Mouse (Mus musculus) adipocyte (in vitro differentiated cells): ENCODE data around the gene Gabpb2.

Experiments used
- DNase-seq: peaks from one replicate; pipeline ENCODE4 v3.0.0-alpha.2; 2016; ENCODE audit warnings: low spot score

The Gabpb2 gene

DNA sequence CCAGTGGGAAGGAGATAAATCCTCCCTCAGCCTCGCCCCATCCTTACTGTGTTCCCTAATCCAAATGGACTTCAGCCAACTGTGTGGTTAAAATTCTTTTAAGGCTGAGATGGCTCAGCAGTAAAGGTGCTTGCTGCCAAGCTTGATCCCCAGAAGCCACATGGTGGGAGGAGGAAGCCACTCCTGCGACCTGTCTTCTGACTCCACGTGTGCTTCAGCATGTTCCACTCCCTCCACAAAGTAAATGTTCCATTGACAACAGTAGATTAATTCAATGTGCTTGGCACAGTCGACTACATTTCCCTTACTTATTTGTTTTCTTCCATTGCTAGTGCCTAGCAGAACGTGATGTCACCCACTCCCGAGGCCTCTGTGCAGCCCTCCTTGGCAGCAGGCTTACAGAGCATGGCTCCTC is 23.0 kb downstream of the Gabpb2 start:
- peak; percentile 22 for DNase-seq

DNA sequence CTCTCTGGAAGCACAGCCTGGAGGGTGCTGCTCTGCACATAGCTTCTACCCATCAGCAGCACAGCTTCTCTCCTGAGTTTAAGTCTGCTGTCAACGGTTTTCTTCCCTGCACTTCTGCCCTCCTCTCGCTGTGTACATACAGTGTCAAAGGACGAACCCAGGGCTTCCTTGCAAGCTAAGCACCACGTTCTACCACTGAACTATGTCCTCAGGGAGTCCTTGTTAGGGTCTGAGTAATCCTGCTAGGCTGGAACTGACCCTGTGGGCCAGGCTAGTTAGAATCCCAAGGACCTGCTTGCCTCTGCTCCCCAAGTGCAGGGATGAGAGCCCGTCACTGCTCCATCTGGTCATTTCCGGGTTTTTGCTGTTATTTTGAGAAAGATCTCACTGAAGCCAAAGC is 30.8 kb downstream of the Gabpb2 start:
- no peak for DNase-seq

DNA sequence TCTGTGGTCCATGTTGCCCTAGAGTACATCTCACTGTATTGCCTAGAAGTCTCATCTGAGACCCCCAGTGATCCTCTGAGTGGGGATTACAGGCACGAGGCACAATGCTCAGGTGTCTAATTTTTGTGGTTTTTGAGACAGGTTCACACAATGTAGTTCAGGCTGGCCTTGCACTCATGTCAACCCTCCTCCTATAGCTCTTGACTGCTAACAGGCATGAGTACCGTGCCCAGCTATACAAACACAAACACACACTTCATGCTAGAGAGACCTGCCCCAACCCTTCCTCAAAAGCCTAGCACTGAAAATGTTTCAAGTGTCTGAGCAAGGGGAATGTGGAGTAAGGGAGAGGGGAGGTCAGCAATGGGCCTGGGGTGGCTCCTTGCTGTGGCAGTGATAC is 31.6 kb downstream of the Gabpb2 start:
- DNase-seq = no peak

DNA sequence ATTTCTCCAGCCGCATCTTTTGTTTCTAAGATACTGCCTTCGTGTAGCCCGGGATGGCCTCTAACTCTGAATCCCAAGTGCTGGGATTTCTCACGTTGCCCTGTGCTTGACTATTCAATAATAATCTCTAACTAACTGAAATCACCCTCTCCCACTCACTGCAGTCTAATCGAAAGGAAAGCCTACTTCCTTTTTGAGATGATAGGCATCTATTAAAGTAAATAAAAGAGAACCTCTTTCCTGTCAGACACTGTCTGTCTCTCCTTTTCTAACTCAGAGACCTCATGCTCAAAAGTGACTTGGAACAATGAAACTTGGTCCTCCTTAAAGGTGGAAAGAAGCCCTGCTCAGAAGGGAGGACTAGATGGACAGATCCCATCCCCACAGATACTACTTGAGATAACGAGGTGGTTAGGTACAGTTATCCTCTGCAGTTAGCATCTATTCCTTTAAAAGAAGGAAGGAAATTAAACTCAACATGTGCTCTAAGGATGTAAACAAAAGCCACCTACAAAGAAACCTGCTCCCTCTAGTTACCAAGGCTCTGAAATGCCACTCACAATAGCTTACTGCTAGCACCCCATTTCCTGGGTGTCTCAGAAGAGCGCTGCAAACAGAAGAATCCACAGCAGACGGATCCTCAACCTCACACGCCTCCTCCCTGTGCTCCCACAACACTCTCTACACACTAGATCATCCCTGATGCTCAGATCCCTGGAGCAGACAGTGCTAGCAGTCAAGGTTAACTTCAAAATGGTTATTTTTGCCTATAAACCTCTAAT is 32.7 kb downstream of the Gabpb2 start:
- DNase-seq = no peak

DNA sequence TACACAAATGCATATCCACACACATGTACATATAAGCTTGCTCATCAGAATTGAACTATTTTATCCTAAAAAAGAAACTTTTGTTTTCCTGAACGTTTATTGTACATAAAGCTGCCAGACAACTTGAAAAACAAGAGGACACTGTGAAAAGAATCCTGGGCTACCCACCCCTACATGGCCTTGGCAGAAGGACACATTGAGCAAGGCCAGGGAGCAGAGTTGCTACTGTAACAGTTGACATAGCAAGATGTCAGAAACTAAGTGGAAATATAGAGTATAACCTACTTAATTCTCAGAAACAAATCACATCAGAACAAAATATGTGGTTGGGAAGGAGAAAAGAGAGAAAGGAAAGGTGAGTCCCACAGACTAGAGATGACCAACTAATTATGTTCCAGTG is 35.9 kb downstream of the Gabpb2 start:
- no peak for DNase-seq

DNA sequence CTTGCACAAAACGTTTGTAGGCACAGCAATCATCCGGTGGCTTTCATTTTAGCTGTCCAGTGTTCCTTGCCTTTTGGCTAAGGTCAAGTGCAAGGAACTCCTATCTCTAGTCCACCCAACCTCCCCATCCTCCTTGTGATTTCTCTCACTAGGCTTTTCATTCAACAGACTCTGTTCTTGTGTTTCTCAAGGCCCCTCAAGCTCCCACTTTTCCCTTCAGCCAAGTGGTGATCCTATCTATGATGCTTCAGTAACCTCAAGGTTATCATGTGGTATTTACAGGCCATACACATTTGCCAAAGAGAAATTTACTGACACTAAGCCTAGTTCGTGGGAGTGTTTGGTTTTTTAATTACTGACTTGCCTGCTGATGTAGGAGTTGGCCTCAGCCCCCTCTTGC is 37.8 kb downstream of the Gabpb2 start:
- no peak for DNase-seq

DNA sequence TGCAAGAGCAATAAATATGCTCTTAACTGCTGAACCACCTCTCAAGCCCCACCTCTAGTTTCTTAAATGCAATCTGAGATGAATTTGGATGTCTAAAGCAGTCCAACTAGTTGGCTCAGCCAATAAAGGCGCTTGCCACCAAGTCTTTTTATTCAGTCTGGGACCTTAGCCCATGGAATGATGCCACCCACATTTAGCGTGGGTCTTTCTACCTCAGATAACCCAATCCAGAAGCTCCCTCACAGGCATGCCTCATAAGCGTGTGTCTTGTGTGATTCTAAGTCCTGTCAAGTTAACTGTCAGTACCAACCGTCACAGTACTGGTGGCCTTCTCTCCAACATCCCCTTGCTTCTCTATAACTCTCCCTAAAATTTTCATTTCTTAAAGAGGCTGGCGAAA is 38.8 kb downstream of the Gabpb2 start:
- DNase-seq = no peak

DNA sequence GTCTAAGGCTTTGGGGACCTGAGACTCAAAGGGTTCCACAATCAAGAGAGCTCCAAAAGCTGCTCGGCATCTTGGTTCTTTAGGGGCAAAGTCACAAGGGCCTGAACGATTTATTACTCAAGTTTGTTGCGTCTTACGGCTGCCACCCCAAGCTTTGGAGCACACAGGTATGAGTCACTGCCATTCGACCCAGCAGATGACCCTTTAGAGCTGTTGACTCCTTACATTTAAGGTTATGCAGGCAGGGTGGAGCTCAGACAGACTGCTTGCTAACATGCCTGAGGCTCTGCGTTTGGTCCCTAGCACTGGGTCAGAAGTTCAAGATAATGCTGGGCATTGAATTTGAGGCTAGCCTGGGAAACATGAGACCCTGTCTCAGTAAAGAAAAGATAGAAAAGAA is 40.1 kb downstream of the Gabpb2 start:
- DNase-seq = no peak

DNA sequence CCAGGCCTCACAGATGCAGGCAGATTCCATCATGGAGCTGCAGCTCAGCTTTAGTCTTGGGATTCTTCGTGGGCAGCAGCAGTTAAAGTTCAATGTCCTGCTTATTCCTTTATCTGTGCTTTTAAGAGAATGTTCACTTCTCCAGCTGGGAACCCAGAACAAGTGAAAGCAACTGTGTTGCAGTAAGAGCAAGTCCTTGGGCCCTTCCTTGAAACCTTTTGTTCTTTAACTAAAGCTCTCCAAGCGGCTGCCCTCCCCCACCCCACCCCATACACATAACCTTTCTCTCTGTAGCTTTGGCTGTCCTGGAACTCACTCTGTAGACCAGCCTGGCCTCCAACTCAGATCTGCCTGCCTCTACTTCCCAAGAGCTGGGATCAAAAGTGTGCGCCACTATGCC is 41.2 kb downstream of the Gabpb2 start:
- DNase-seq = no peak

DNA sequence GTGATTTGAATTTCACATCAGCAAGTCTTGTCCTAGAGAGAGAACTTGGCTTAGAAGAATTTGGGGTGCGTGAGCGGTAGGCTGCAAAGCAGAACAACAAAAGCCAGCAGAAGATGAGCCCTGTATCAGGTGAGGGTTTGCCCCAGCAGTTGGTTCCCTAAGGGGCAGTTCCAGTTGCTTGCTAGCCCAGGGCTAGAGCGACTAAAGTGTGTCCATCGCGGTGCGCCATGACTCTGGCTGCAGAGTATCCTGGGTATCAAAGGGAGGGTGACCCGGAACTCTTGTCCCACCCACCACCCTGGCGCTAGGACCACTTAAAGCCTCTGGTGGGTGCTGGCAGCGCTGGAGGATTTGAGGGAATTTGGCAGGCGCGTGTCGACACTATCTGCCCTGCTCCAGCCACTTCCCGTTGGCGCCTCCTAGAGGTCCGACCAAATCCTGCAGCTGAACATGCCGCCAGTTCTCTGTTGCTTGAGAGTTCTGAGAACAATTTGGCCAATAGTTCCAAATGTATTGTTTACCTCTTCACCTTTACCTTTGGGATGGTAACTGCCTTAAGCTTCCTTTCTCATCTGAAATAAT is 43.6 kb downstream of the Gabpb2 start:
- DNase-seq = no peak

DNA sequence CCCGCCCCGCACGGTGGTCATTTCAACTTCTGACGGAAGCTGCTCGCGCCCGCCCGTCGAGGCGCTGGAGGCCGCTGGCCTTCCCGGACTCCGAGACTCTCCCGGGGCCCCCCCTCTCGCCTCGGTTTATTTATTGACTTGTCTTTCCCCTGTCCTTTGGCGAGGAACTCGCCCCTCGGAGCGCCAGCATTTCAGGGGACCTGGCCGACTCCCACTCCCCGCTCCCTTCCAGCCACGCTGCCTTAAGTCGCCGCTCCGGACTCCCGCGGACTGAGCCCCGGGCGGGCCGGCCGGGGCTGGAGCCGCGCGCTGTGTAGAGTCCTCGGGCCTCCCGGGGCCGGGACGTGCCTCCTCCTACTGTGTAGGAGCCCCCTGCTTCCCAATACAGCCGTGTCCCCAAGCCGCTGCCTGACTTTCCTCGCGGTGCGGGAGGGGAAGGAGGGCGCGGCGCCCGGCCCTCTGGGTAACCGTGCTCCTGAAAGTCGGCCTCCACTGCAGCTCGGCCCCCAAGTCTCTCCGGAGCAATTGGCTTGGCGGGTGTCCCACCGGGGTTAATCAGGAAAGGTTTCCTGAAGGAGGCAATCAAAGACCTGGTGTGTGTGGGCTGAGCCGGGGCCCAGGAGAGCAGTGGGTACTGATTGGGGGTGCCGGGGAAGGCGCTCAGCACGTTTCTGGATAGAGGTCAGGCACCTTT is 44.3 kb downstream of the Gabpb2 start:
- no peak for DNase-seq

DNA sequence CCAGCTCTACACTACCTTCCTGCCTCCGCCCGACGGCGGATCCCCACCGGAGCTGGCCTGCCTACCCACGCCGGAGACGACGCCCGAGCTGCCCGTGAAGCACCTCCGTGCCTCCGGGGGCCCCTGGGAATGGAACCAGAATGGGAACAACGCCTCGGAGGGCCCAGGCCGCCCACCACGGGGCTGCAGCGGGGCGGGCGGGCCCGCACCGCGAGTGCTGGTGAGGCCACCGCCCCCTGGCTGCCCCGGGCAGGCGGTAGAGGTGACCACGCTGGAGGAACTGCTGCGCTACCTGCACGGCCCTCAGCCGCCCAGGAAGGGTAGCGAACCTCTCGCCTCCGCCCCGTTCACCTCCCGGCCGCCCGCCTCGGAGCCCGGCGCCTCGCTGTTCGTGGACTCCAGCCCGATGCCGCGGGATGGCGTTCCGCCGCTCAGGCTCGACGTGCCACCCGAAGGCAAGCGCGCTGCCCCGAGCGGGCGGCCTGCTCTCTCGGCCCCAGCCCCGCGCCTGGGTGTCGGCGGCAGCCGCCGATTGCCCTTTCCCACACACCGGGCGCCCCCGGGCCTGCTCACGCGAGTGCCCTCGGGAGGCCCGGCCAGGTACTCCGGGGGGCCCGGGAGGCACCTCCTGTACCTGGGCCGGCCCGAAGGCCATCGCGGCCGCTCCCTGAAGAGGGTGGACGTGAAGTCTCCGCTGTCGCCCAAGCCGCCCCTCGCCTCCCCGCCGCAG is 45.0 kb downstream of the Gabpb2 start:
- no peak for DNase-seq

DNA sequence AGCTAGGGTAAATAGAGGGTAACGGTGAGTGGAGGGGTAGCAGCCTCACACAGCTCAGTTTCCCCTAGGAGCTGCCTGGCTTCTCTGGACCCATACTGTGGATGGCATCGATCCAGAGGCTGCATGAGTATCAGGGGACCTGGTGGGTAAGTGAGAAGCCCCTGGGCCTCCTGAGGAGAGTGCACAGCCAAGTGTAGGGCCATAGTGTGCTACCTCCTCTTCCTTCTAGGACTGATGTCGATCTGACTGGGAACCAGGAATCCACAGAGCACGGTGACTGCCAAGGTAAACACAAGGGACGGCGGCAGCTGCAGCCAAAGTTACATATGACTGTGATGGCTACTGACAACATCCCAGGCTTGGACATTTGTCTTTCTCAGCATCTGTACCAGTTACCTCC is 46.6 kb downstream of the Gabpb2 start:
- DNase-seq = no peak

DNA sequence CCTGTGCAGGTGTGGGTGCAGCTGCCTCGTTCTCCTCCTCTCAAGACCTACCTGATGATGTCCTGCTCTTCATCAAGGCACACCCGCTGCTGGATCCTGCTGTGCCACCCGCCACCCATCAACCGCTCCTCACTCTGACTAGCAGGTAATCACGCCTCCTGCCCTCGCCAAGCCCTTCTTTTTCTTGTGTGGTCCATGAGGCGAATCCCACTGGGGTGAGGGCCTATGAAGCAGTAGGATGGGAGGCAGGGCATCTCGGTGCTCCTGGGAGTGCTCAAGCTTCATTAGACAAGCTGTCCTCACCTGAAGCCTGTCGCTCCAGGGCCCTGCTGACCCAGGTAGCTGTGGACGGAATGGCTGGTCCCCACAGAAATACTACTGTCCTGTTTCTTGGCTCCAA is 47.7 kb downstream of the Gabpb2 start:
- no peak for DNase-seq

DNA sequence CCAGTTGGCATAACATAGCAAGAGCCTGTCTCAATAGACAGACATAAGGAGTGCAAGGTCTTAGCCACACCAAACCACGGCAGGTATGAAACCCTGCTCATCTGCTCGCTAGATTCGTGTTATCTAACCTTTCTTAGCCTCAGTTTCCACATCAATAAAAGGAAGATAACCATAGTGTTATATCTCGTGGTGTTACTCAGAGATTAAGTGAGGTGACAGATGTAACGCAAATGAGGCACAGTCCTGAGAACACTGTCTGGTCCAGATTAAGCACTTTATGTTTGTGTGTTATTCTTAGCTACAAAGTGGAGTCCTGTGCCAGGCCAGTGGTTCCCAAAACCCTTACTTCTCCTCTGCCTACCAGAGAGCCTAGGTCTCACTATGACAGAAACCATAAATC is 52.9 kb downstream of the Gabpb2 start:
- no peak for DNase-seq

DNA sequence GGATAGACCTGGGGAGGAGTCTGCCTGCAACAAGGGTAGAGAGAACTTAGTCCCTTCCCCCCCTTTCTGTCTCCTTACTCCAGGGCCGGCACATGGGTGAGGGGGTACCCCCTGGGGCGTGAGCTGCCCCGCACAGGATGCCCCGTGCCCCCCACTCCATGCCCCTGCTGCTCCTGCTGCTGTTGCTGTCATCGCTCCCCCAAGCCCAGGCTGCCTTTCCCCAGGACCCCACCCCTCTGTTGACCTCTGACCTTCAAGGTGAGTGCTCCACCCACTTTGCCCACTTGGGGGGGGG is 53.5 kb downstream of the Gabpb2 start:
- no peak for DNase-seq

DNA sequence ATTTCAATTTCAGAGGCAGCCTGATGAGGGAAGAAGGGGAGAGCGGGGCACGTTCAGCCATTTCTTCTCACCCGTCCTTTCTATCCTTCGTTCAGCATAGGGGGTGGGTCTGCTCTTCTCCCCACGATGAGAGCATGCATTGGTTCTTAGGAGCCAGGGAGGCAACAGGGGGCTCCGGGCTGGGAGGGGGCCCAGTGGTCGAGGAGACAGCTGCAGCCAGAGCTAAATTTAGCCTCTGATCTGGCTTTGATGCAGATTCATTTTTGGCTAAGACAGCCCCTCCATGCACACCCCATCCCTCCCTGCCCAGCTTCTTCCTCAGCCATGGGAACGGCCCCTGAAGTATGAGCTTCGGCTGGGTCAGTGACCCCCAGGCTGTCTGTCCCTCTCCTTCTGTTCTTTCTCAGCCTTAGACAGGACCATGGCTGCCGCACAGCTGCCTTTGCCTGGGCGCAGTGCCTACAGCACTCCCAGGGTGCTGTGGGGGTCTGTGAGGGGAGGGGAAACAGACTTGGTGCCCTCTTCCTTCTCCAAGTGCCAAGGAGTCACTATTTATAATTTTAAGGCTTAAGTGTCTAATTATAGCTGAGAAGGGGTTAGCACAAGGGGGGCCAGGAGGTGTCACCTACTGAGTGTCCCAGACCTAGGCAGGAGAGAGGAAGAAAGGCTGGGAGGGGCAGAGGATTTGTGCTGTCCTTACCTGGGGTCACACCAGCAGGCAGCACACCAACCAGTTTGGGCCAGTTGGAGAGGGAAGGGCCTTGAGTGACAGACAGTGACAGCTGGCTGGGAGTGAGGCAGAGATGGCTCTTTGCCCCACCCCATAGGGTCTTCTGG is 54.1 kb downstream of the Gabpb2 start:
- no peak for DNase-seq

DNA sequence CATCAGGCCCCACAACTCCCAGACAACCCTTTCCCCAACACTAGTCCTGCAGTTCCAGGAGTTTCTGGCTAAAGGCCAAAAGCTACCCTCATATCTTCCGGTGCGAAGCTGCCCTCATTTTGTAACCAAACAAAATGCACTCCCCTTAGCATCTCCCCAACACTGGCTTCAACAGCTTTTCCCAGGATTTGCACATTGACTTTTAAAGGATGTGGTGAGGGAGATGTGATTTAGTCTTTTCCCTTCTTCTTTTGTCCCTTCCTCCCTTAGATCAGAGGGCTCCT is 55.4 kb downstream of the Gabpb2 start:
- DNase-seq = no peak

DNA sequence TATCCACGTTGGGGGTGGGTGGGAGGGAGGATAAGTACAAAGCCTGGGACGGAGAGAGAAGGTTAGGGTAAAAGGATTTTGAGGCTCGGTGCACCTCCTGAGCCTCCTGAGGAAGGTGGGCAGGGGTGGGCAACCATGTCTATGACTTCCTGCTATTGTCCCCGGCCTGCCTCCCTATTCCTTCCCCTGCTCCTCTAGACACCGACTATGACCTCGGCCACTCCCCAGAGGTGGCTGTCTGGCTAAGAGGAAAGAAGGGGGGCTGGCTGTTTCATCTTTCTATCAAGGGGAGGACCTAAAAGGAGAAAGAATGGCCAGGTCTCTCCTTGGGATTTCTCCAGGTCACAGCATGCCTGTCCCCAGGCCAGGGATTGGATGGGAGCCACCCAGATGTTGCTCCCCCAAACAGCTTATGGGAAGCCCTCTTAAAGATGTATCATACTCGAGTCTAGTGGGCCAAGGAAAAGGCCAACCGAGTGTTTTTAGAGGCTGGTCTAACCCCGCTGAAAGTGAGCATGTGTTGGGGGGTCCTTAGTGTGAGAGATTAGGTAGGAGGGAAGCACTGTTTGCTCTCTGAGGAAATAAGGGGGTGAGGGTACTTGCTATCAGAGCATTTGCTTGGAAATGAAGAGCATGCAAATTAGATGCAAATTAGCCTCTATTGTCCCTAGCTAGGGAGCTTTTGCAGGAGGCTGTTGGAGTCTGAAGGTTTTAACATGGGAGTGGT is 55.9 kb downstream of the Gabpb2 start:
- DNase-seq = no peak

DNA sequence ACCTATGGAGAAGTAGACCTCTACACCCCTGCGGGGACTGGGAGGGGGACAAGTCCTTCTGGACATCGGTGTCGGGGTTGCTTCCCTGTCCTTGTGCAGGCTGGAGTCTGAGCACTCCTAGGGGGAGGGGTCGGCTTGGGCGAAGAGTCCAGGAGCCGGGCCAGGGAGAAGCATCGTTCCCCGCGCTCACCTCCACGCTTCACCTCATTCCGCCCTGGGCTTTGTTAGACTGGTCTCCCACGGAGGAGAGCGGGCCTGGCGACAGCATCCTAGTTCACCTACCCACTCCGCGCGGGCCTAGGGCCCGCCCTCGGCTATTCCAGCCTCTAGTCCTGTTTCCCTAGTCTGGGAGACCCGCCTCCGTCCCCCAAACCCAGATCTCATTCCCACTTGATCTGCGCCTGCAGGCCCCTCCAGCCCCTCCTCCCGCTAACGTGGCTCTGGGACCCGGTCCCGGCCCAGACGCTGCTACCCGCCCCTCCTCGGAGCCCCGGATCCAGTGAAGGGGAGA is 56.6 kb downstream of the Gabpb2 start:
- DNase-seq = no peak
